Mouse (Mus musculus) liver, postnatal 0 days (tissue): ENCODE measurements around the gene Baz2a.

Experiments
- CTCF ChIP-seq: sonication (generic); IDR thresholded peaks from 2 replicates; pipeline ENCODE4 v1.5.1; 2016; ENCODE audit warnings: antibody characterized with exemption, low read depth
- EP300 ChIP-seq: IDR thresholded peaks from 2 replicates; pipeline ENCODE4 v1.6.1; 2016; ENCODE audit warnings: antibody characterized with exemption, low read depth, mild to moderate bottlenecking

GRCm38 (mm10) chr10:128131297-128131696 lies 39.9 kb downstream of the Baz2a start:
- TF ChIP-seq CTCF (no peak), EP300 (no peak)
